Mouse (Mus musculus): ENCODE results near the gene Chid1. TPM values are rescaled to one million over a fixed set of nuclear protein-coding genes. Genes with fewer than 3 reads are reported as not detected.

Gene Chid1
- polyA plus RNA-seq, 1 experiment from 2014 or later, result 37.9 TPM

GRCm38 (mm10) chr7:141577801-141578200 is 38.1 kb upstream of the Chid1 start:
- DNase-seq, result no peak
- Histone ChIP-seq H3K27ac (replicated peaks; ENCODE audit: low read depth, low read length) (no peak overlapping the region), H3K4me3 (replicated peaks; ENCODE audit: low read depth, low read length) (no peak overlapping the region), H3K9ac (replicated peaks; ENCODE audit: low read length) (no peak overlapping the region), H3K9me3 (ENCODE audit: control insufficient read depth, low read length) (no peaks in the 10 kb centered on the region), H3K36me3 (ENCODE audit: control insufficient read depth, insufficient read depth, low read length) (no peaks in the 10 kb centered on the region), H3K27me3 (ENCODE audit: control insufficient read depth, insufficient read depth, low read length) (no peaks in the 10 kb centered on the region), H3K4me1 (ENCODE audit: control insufficient read depth, insufficient read depth, low read length) (no peaks in the 10 kb centered on the region), H3K4me2 (ENCODE audit: low read length) (no peak overlapping the region)
- 88% methylated on average over 3 of the region's 3 CpGs for WGBS
- no peak for ATAC-seq (ENCODE audit: low FRiP score, low TSS enrichment)

GRCm38 (mm10) chr7:141575481-141575880 is 35.8 kb upstream of the Chid1 start:
- Histone ChIP-seq H3K4me1 (ENCODE audit: control insufficient read depth, insufficient read depth, low read length) (no peaks in the 10 kb centered on the region), H3K27me3 (ENCODE audit: control insufficient read depth, insufficient read depth, low read length) (no peaks in the 10 kb centered on the region), H3K4me3 (replicated peaks; ENCODE audit: low read depth, low read length) (no peak overlapping the region), H3K4me2 (ENCODE audit: low read length) (no peak overlapping the region), H3K27ac (replicated peaks; ENCODE audit: low read depth, low read length) (no peak overlapping the region), H3K9me3 (ENCODE audit: control insufficient read depth, low read length) (no peaks in the 10 kb centered on the region), H3K9ac (replicated peaks; ENCODE audit: low read length) (no peak overlapping the region), H3K36me3 (ENCODE audit: control insufficient read depth, insufficient read depth, low read length) (no peaks in the 10 kb centered on the region)
- no peak for DNase-seq
- 97% methylated on average over 3 of the region's 3 CpGs for WGBS
- no peak for ATAC-seq (ENCODE audit: low FRiP score, low TSS enrichment)

GRCm38 (mm10) chr7:141574041-141574440 is 34.4 kb upstream of the Chid1 start:
- no peaks in the 10 kb centered on the region for H3K36me3 ChIP-seq (ENCODE audit: control insufficient read depth, insufficient read depth, low read length)
- no peak overlapping the region for H3K27ac ChIP-seq (replicated peaks; ENCODE audit: low read depth, low read length)
- no peaks in the 10 kb centered on the region for H3K9me3 ChIP-seq (ENCODE audit: control insufficient read depth, low read length)
- H3K4me2 ChIP-seq (ENCODE audit: low read length), result no peak overlapping the region
- DNase-seq (no peak), ATAC-seq (ENCODE audit: low FRiP score, low TSS enrichment) (no peak)
- 96% methylated on average over 3 of the region's 3 CpGs for WGBS
- no peak overlapping the region for H3K9ac ChIP-seq (replicated peaks; ENCODE audit: low read length)
- no peaks in the 10 kb centered on the region for H3K27me3 ChIP-seq (ENCODE audit: control insufficient read depth, insufficient read depth, low read length)
- H3K4me3 ChIP-seq (replicated peaks; ENCODE audit: low read depth, low read length), result no peak overlapping the region
- no peaks in the 10 kb centered on the region for H3K4me1 ChIP-seq (ENCODE audit: control insufficient read depth, insufficient read depth, low read length)

- Histone ChIP-seq H3K4me3 (replicated peaks; ENCODE audit: low read depth, low read length) (no peak overlapping the region), H3K27me3 (ENCODE audit: control insufficient read depth, insufficient read depth, low read length) (no peaks in the 10 kb centered on the region), H3K36me3 (ENCODE audit: control insufficient read depth, insufficient read depth, low read length) (no peaks in the 10 kb centered on the region), H3K4me1 (ENCODE audit: control insufficient read depth, insufficient read depth, low read length) (0 out of 2 replicates have a peak, but pooled peaks cover 4% of the 10 kb centered on the region), H3K9me3 (ENCODE audit: control insufficient read depth, low read length) (no peaks in the 10 kb centered on the region), H3K27ac (replicated peaks; ENCODE audit: low read depth, low read length) (no peak overlapping the region), H3K9ac (replicated peaks; ENCODE audit: low read length) (no peak overlapping the region), H3K4me2 (ENCODE audit: low read length) (no peak overlapping the region)
- ATAC-seq (ENCODE audit: low FRiP score, low TSS enrichment) (no peak), DNase-seq (no peak)
- WGBS, result 79% methylated on average over 4 of the region's 4 CpGs
Measured at GRCm38 (mm10) chr7:141570625-141571295, 31.1 kb upstream of the Chid1 start.

- no peak for DNase-seq
- no peak overlapping the region for H3K4me2 ChIP-seq (ENCODE audit: low read length)
- no peak overlapping the region for H3K9ac ChIP-seq (replicated peaks; ENCODE audit: low read length)
- H3K4me1 ChIP-seq (ENCODE audit: control insufficient read depth, insufficient read depth, low read length), result 0 out of 2 replicates have a peak, but pooled peaks cover 4% of the 10 kb centered on the region
- no peaks in the 10 kb centered on the region for H3K9me3 ChIP-seq (ENCODE audit: control insufficient read depth, low read length)
- ATAC-seq (ENCODE audit: low FRiP score, low TSS enrichment), result no peak
- 95% methylated on average over 3 of the region's 3 CpGs for WGBS
- 0 out of 2 replicates have a peak, but pooled peaks cover 4% of the 10 kb centered on the region for H3K36me3 ChIP-seq (ENCODE audit: control insufficient read depth, insufficient read depth, low read length)
- H3K4me3 ChIP-seq (replicated peaks; ENCODE audit: low read depth, low read length), result no peak overlapping the region
- H3K27ac ChIP-seq (replicated peaks; ENCODE audit: low read depth, low read length), result no peak overlapping the region
- H3K27me3 ChIP-seq (ENCODE audit: control insufficient read depth, insufficient read depth, low read length), result no peaks in the 10 kb centered on the region
Measured at GRCm38 (mm10) chr7:141569916-141570315, 30.3 kb upstream of the Chid1 start.

- Histone ChIP-seq H3K9me3 (ENCODE audit: control insufficient read depth, low read length) (no peaks in the 10 kb centered on the region), H3K4me1 (ENCODE audit: control insufficient read depth, insufficient read depth, low read length) (0 out of 2 replicates have a peak, but pooled peaks cover 4% of the 10 kb centered on the region), H3K36me3 (ENCODE audit: control insufficient read depth, insufficient read depth, low read length) (0 out of 2 replicates have a peak, but pooled peaks cover 4% of the 10 kb centered on the region), H3K4me3 (replicated peaks; ENCODE audit: low read depth, low read length) (no peak overlapping the region), H3K4me2 (ENCODE audit: low read length) (no peak overlapping the region), H3K27me3 (ENCODE audit: control insufficient read depth, insufficient read depth, low read length) (no peaks in the 10 kb centered on the region), H3K9ac (replicated peaks; ENCODE audit: low read length) (no peak overlapping the region), H3K27ac (replicated peaks; ENCODE audit: low read depth, low read length) (no peak overlapping the region)
- DNase-seq (no peak), ATAC-seq (ENCODE audit: low FRiP score, low TSS enrichment) (no peak)
- 90% methylated on average over 9 of the region's 9 CpGs for WGBS
Measured at GRCm38 (mm10) chr7:141569283-141569803, 29.7 kb upstream of the Chid1 start.

GRCm38 (mm10) chr7:141566587-141566986 is 26.9 kb upstream of the Chid1 start:
- H3K27me3 ChIP-seq (ENCODE audit: control insufficient read depth, insufficient read depth, low read length), result no peaks in the 10 kb centered on the region
- H3K27ac ChIP-seq (replicated peaks; ENCODE audit: low read depth, low read length), result no peak overlapping the region
- 76% methylated on average over 7 of the region's 7 CpGs for WGBS
- H3K4me1 ChIP-seq (ENCODE audit: control insufficient read depth, insufficient read depth, low read length), result peaks cover 10% of the 10 kb centered on the region
- H3K9ac ChIP-seq (replicated peaks; ENCODE audit: low read length), result no peak overlapping the region
- DNase-seq, result no peak
- H3K4me3 ChIP-seq (replicated peaks; ENCODE audit: low read depth, low read length), result no peak overlapping the region
- no peak for ATAC-seq (ENCODE audit: low FRiP score, low TSS enrichment)
- H3K36me3 ChIP-seq (ENCODE audit: control insufficient read depth, insufficient read depth, low read length), result 0 out of 2 replicates have a peak, but pooled peaks cover 4% of the 10 kb centered on the region
- H3K9me3 ChIP-seq (ENCODE audit: control insufficient read depth, low read length), result no peaks in the 10 kb centered on the region
- H3K4me2 ChIP-seq (ENCODE audit: low read length), result no peak overlapping the region

- Histone ChIP-seq H3K36me3 (ENCODE audit: control insufficient read depth, insufficient read depth, low read length) (0 out of 2 replicates have a peak, but pooled peaks cover 4% of the 10 kb centered on the region), H3K4me2 (ENCODE audit: low read length) (no peak overlapping the region), H3K4me1 (ENCODE audit: control insufficient read depth, insufficient read depth, low read length) (peaks cover 10% of the 10 kb centered on the region), H3K27ac (replicated peaks; ENCODE audit: low read depth, low read length) (no peak overlapping the region), H3K9ac (replicated peaks; ENCODE audit: low read length) (no peak overlapping the region), H3K9me3 (ENCODE audit: control insufficient read depth, low read length) (no peaks in the 10 kb centered on the region), H3K4me3 (replicated peaks; ENCODE audit: low read depth, low read length) (no peak overlapping the region), H3K27me3 (ENCODE audit: control insufficient read depth, insufficient read depth, low read length) (no peaks in the 10 kb centered on the region)
- 85% methylated on average over 7 of the region's 7 CpGs for WGBS
- DNase-seq (no peak), ATAC-seq (ENCODE audit: low FRiP score, low TSS enrichment) (no peak)
Measured at GRCm38 (mm10) chr7:141564561-141564960, 24.9 kb upstream of the Chid1 start.

All from midbrain, embryonic 14.5 days (tissue).